Mouse (Mus musculus): ENCODE measurements around the gene Cftr.

Cftr gene

DNA sequence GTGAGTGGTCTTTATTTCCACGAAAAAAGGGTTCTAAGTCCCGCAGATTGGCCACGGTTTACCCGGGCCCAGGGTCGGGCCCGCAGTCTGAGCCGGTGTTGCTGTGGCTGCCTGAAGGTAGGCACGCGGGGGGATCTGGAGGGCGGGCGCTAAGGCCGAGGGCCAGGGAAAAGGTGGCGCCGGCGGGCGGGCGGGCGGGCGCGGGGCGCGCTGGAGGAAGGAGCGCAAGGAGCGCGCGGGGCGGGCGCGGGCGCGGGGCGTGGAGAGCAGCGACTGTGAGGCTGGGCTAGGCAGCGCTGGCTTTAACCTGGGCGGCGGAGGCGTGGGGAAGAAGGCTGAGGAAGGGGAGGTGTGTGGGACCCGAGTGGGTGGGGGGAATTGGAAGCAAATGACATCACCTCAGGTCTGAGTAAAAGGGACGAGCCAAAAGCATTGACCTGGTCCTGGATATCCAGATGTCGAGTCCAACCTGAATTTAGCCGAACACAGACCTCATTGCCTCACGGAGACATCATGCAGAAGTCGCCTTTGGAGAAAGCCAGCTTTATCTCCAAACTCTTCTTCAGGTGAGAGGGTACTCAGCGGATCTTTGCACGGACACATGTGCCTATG lies at the start of gene Cftr:
TSS of gene Cftr (plus strand) at position 377 of the 612 bp plus-strand sequence.
- no peak for DNase-seq (ENCODE audit: low spot score in 2 of 2)

DNA sequence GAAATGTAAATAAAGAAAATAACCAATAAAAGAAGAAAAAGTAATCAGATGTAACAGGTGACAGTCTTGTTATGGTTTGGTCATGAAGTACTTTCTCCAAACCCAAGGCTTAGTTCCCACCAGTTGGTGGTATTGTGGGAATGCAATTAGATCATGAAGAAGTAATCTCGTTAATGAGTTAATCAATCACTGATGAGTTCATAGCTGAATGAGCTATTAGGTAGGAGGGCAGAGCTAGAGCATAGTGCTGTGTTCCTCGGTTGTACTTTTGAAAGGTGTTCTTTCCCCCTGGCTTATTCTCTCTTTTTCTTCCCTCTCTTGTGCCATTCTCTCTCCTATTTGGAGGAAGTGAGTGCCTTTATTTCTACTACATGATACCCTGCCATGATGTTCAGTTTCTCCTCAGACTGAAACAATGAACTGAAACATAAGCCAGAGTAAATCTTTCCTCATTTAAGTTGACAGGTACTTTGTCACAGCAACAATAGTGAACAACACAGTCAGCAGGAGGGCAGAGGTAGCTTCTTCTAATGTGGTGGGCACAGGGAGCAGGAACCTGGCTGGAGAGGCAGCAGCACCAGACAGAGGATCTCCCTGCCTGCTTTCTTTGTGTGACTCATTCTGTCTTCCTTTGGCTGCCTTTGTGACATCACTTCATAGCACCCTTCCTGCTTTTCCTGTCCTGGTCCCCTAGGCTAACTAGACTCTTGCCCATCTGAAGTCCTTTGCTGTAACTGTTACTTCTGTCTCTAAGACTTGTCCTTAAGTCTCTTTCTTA lies 43.1 kb upstream of the Cftr start:
- DNase-seq (ENCODE audit: low spot score in 2 of 2) = no peak

GRCm38 (mm10) chr6:18128059-18128458 lies 42.4 kb upstream of the Cftr start:
- DNase-seq (ENCODE audit: low spot score in 2 of 2) = no peak

DNA sequence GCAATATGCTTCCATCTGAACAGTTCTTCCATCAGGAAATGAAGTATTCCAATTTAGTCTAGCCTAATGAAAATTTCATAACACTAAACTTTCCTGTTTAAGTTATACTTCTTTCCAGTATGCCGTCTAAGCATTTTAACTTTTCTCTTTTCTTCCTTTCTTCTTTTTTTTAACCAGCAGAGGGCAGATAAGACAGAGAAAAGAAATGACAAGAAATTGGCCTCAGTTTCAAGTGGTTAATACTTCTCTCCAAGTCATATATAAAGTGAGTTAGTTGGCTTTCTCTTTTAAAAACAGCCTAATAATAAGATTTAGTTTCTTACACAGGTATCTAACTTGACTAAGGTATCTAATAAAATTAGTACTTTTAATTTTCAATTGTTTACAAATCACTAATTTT lies 35.2 kb upstream of the Cftr start:
- DNase-seq (ENCODE audit: low spot score in 2 of 2) = no peak

DNA sequence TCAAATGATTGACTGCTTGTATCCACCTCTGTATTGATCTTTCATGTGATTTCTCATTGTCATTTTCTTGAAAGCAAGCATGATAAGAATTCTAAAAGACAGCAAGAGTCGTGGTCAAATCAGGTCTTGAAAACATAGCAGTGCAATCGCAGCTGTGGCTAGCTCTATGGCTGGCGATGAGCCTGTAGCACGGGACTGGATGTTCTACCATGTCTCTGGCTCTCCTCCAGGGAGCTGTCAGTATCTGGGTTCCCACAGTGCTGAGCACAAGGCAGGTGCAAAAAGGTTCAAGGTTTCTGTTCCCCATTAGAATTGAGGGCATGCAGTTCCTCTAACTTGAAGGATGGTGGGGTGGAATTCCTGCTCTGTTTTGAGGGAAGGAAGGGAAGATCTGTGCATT lies 17.5 kb upstream of the Cftr start:
- DNase-seq (ENCODE audit: low spot score in 2 of 2) = no peak

DNA sequence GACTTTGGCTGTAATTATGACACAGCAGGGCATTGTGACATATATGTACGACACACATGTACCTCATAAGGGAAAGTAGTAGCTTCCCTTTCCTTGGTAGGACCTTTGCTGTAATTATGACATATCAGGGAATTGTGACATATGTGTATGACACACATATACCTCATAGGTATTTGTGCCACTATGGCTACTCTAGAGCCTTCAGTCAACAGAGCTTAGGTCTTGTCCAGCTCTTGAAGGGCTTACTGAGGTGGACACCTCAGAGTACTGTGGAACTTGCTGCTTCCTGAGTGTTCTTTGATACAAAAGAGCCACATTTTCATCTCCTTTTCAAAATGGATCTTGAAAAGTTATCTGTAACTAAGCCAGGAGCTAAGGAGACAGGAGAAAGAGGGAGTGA lies 869 bp upstream of the Cftr start:
- DNase-seq (ENCODE audit: low spot score in 2 of 2) = no peak

GRCm38 (mm10) chr6:18171614-18172013 lies 1.1 kb downstream of the Cftr start:
- DNase-seq (ENCODE audit: low spot score in 2 of 2) = peak in 1 of 2 experiments; percentile 6

DNA sequence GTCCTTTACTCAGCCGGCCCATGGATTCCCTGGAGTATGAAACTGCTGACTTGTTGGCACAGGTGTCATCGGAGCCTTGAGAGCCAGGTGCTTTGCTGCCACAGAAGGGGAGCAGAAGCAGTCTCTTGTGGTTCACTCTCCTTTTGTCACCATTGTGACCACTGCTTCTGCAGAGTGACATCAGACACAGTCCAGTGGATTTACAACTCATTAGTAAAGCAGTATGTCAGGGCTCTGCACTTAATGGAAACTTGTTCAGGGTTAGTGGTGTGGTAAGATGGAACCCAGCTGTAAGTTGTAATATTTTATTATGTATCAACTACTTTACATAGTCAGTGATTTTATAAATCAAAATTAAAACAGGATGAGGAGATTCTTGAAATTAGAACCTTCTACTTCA lies 7.0 kb downstream of the Cftr start:
- no peak for DNase-seq (ENCODE audit: low spot score in 2 of 2)

GRCm38 (mm10) chr6:18180665-18181064 lies 10.2 kb downstream of the Cftr start:
- no peak for DNase-seq (ENCODE audit: low spot score in 2 of 2)

- DNase-seq (ENCODE audit: low spot score in 2 of 2) = no peak
These were observed 12.4 kb downstream of the Cftr start for GRCm38 (mm10) chr6:18182903-18183302.

- no peak for DNase-seq (ENCODE audit: low spot score in 2 of 2)
These were observed 50.2 kb downstream of the Cftr start for GRCm38 (mm10) chr6:18220691-18221090.

DNA sequence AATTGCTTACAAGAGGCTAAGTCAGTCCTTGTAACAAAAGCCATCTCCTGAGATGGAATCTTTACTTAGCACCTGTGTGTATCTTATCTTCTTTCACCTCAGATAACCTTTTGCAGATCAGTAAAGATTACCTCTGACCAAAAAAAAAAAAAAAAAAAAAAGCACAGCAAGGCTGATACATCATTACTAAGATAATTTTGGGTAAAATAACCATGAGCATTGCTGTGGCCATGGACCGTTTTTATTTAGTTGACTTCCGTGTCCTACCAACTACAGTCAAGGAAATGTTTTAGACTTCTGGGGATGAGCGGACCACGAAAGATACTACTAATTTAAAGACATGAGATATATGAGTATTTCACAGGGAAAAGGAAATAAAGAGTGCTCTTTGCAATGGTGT lies 52.7 kb downstream of the Cftr start:
- no peak for DNase-seq (ENCODE audit: low spot score in 2 of 2)

- no peak for DNase-seq (ENCODE audit: low spot score in 2 of 2)
These were observed 54.7 kb downstream of the Cftr start for GRCm38 (mm10) chr6:18225157-18225556.

DNA sequence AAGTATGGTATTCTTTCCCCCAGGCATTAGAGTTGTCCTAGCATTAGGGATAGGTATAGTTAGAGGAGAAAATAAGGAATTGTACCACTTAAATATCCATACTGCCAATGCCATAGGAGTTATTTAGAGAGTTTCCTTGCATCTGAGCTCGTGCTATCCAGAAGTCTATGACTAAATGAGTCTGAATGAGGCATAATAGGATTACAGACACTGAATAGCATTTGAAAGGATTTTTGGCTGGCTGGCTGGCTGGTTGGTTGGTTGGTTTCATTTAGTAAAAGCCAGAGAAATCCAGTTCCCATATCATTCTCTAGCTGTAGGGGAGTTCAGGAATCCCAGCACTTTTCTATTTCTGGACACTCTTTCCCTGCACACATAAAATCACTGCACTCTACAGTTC lies 76.0 kb downstream of the Cftr start:
- no peak for DNase-seq (ENCODE audit: low spot score in 2 of 2)

- DNase-seq (ENCODE audit: low spot score in 2 of 2) = no peak
These were observed 77.5 kb downstream of the Cftr start for GRCm38 (mm10) chr6:18247891-18248463.

DNA sequence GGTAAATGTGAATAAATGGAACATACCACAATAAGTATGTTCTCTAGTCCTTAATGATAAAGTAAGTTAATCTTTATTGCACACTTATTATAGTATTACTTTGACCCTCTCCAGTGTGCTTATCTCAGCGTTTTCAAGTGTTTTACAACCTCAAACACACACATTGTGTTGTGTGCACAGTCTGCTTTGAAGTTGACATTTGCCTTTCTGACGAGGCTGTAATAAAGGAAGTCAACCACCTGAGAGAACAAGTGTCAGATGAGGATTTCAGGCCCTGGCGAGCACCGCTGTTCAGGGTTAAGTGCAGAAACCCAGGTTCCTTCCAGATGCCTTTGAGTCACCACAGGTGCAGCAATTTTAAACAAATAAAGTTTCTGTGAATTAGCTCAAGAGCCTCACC lies 78.0 kb downstream of the Cftr start:
- no peak for DNase-seq (ENCODE audit: low spot score in 2 of 2)

DNA sequence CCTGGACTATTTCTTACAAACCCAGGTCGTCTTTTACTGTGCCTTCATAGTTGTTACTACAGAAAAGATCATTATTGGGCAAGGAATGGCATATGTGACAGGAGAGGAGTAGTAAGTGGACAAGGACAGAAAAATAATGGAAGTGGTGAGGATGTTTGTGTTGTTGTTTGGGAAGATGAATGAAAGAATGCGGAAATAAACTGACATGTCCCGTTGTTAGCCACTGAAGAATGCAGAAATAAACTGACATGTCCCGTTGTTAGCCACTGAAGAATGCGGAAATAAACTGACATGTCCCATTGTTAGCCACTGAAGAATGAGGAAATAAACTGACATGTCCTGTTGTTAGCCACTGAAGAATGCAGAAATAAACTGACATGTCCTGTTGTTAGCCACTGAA lies 84.1 kb downstream of the Cftr start:
- DNase-seq (ENCODE audit: low spot score in 2 of 2) = no peak

DNA sequence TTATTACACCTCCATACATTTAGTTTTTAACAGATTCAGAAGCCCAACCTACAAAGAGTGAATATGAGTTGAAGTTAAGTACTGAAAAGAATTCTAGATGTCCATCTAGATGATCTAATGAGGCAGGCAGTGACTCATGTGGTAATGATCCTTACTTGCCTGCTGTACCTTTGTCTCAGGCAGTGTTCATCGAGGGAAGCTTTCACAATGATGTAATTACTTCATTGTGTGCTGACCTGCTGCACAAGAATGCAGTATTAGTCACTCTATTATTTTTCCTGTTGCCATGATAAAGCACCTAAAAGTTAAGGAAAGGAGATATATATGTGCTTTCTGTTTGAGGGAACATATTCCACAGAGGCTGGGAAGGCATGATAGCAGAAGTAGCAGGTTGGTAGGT lies 100.5 kb downstream of the Cftr start:
- DNase-seq (ENCODE audit: low spot score in 2 of 2) = no peak

GRCm38 (mm10) chr6:18300781-18301180 lies 130.3 kb downstream of the Cftr start:
- no peak for DNase-seq (ENCODE audit: low spot score in 2 of 2)

- DNase-seq (ENCODE audit: low spot score in 2 of 2) = no peak
These were observed 131.6 kb downstream of the Cftr start for GRCm38 (mm10) chr6:18302105-18302504.

DNA sequence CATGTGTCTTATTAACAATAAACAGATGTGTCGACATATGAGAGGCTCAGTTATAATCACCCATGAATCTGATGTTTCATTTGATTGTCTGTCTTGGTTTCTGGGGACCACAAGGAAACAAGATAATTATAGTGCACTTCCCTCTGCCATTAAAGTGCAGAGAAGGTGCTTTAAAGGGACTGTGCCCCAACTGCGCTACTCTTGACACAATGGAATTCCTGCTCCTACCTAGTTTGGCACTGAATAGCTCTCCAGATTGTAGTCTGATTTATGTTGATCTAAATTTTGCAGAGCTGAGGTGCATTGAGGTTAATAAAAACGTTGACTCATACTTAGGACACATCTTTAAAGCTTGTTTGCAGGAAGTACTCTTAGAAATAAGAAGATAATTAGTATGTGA lies 132.7 kb downstream of the Cftr start:
- DNase-seq (ENCODE audit: low spot score in 2 of 2) = no peak

DNA sequence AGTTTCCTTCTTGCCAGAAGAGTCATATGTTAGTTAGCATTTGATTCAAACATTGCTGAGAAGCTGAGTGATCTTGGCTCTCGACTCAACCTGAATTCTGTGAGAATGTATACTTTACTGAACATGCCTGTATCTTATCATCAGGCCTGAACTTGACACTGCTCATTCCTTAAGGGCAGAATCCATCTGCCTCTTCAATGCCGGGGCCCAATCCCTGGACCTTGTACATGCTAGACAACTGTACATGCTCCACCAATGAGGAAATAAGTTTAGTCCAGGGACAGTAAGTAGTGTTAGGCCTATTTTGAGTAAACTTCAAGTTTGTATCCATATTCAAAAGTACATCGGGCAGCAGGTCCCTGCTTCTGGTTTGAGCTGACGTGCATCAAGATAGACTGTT lies 134.6 kb downstream of the Cftr start:
- no peak for DNase-seq (ENCODE audit: low spot score in 2 of 2)

DNA sequence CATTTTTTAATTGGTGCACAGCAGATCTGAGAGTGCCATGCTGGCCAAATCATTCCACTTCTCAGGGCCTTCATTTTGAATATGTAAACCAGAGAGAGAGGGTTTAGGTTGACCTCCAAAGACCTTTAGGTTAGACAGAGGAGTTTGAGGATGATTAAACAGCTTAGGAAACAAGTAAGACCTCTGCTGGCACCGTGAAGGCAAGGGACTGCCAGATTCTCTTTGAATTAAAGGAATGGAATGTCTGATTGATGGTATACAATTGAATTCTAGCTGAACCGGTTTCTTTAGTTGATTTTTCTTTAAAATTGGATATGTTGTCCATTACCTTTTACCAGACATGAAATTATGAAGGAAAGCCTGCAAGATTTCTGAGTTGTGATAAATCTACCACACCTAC lies 140.5 kb downstream of the Cftr start:
- no peak for DNase-seq (ENCODE audit: low spot score in 2 of 2)

All from frontal cortex, postnatal 25 days (tissue).